Mouse (Mus musculus): ENCODE data around the gene Lemd2. TPM values are rescaled to one million over a fixed set of nuclear protein-coding genes. Genes with fewer than 3 reads are reported as not detected.

The Lemd2 gene
- total RNA-seq, 2 experiments from 2014 or later = 27.4 to 28.6 TPM

DNA sequence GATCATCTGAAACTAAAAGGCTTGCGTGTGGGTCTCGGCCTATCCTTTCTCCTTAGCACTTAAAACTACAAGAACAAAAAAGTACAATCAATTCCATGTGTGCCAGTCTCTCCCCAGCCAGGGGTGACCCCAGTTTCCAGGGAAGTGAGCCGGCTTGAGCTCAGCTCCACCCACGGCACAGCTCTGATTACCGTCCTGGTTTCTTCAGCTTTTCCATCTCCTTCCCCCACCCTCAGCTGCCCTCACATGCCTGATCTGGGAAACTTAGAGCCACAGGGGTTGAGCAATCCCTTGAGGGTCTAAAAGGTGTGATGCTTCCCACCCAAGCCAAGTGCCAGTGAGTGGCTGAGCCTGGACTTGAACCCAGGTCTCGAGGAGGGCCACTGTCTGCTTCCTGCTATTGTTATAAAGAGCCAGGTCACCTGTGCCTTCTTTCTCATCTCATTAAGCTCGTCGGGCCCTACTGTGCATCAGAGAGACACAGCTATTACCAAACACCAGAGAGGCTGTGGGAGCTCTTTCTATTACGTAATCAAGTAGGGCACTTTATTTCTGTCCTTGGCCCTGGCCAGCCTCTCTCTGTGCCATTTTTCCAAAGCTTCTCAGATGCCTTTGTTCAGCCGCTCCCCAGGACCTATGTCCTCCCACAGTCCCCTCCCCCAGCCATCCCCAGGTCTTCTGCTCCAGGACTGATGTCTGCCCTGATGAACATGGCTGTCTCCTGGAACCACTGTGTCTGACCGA, 34.1 kb downstream of the Lemd2 start:
- intact Hi-C loops (cut with DNase I) = no loop called here
- no peak for DNase-seq

GRCm38 (mm10) chr17:27168569-27168968, 35.7 kb downstream of the Lemd2 start:
- intact Hi-C loops (cut with DNase I) = no loop called here
- no peak for DNase-seq

DNA sequence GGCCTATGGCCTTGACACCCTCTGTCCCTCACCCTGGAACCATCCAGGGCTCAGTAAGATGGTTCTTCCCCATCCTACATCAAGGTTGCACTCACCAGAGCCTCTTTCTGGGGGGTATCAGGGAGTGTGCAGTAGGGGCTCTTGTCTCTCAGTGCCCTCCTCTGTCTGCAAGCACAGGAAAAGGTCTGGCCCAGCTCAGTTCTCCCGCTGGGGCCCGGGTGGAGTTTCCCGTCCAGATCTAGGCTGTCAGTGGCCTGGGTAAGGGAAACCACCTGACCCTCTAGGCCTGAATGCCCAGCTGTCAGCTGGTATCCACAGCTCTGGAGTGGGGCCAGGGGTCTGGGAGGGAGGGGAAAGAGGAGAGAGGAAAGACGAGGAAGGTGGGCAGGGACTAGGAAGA, 36.7 kb downstream of the Lemd2 start, which contains the start of gene Ip6k3:
Gene Ip6k3, minus strand, starts transcription at position 251 of the 400 bp plus-strand sequence.
- intact Hi-C loops (cut with DNase I) = no loop called here
- DNase-seq = peak; percentile 60 to 71

- intact Hi-C loops (cut with DNase I) = no loop called here
- DNase-seq = no peak
Measured at GRCm38 (mm10) chr17:27166901-27167300, 37.4 kb downstream of the Lemd2 start.

DNA sequence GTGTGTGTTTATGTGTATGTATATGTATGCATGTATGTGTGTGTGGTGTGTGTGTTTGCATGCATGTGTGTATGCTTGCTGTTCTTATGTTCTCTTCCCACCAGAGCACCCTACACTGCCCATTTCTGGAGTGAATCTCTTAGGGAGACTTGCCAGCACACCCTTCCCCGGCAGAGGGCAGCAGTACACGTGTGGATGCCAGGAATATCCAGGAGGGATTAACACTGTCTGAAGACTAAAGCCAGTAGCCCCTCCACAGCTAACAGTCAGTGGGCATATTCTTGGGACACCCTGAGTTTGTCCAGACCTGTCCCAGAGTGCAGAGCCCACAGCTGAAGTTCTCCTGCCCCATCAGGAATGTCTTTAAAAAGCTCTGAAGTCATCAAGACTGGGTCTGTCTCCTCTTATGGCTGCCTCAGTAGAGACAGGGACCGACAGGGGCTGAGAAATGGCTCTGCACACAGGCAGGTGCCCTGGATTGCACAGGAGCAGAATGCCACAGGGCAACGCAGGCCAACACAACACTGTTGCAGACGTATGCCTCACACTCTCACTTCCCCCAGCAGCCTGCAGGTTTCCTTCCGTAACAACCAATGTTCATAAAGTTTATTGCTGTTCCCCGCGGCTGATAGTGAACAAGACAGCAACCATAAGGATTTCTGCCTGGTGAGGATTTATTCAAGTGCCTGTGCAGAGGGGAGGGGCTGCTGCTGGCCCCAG, 39.1 kb downstream of the Lemd2 start:
- intact Hi-C loops (cut with DNase I) = no loop called here
- DNase-seq = peak; percentile 44 to 66

GRCm38 (mm10) chr17:27160905-27161304, 43.4 kb downstream of the Lemd2 start:
- peak; percentile 73 to 86 for DNase-seq
- intact Hi-C loops (cut with DNase I) = no loop called here

DNA sequence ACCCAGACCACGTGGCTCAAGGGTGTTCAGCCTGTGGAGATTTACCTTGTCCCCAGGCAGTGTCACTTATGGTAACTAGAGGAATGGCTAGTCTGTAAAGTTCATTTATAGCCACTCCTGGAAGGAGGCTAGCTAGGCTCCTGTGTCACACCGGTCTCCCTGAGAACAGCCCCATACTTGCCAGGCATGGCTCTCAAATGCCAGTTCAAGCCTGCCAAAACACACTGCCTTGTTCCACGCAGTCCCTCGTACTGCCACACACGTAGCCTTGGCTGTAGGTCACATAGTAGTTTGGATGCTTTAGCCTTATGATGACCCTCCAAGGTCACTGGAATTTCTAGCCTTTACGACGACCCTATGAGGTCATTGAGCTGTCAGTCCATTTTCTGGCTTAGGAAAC, 45.1 kb downstream of the Lemd2 start:
- intact Hi-C loops (cut with DNase I) = no loop called here
- DNase-seq = no peak

DNA sequence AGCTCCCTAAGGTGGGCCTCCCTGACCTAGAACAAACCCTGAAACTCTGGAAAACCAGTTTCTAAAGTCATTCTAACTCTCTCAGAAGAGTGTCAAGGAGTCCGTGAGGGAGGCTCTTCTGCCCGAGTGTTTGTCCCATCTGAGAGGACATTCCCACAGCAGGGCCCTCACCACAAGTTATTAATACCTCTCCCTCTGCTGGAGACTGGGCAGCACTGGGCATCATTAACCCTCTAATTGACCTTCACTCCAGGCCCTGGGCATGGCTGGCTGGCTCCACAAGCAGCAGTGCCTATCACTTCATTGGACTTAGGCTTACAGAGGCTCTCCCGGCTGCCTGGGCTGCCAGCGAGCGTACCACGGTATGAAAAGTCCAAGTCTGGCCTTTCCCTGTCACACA, 45.8 kb downstream of the Lemd2 start:
- peak in 1 of 2 experiments; percentile 45 for DNase-seq
- intact Hi-C loops (cut with DNase I) = no loop called here

DNA sequence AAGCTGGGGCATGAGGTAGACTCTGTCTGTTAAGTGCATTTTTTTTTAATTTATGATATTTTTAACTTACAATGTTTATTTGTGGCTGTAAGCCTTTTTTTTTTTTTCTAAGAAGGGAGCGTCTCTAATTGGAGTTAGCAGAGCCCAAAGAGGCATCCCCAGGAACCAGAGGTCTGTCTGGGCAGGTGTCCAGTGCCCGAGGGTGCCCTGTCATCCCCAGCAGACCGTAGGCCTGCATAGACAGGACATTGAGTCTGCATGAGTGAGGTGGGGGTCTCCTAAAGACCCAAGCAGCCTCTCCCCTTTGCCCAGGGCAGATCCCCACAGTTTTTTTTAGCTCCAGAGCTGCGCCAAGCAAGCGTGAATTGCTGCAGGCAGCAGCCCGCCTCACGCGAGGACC, 48.5 kb downstream of the Lemd2 start:
- no peak for DNase-seq
- intact Hi-C loops (cut with DNase I) = no loop called here

DNA sequence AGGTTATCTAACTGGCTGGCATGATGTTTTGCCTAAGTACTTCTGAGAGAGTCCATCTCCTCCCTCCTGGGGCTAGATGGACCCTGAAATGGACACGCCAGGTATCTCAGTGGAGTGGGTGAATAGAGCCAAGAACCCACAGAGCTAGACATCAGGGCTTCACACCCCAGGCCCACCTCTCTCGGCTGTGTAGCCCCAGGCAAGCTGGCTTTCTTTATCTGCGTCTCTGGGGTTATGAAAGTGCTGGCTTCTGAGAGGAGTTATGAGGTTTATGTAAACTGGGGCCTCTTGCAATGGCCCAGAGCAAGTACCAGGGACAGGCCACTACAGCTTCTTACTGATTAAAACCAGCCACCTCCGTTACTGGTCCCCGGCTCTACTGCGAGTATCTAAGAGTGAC, 49.4 kb downstream of the Lemd2 start:
- intact Hi-C loops (cut with DNase I) = no loop called here
- DNase-seq = no peak

DNA sequence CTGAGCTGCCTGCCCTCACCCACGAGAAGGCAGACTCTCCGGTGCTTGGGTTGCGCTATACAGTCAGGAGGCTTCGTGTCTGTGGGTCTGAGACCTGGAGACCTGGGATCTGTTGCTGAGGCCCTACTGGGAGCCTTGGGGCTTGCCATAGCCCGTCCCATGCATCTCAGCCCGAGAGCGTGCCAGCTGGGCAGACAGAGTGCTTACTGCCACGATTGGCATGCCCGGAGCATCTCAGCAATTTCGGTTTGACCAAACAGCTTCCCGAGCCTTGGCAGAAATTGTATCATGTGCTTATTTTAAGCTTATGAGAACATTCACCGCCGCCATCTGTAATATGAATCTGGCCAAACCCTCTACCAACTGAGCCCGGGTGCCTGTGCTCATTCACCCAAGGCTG, 50.0 kb downstream of the Lemd2 start:
- DNase-seq = peak; percentile 58 to 72
- intact Hi-C loops (cut with DNase I) = no loop called here

GRCm38 (mm10) chr17:27153773-27154193, 50.5 kb downstream of the Lemd2 start:
- peak; percentile 64 to 74 for DNase-seq
- intact Hi-C loops (cut with DNase I) = no loop called here

GRCm38 (mm10) chr17:27152976-27153723, 51.1 kb downstream of the Lemd2 start:
- DNase-seq = no peak
- intact Hi-C loops (cut with DNase I) = no loop called here

- intact Hi-C loops (cut with DNase I) = no loop called here
- peak in 1 of 2 experiments; percentile 57 for DNase-seq
Measured at GRCm38 (mm10) chr17:27151411-27151810, 52.9 kb downstream of the Lemd2 start.

DNA sequence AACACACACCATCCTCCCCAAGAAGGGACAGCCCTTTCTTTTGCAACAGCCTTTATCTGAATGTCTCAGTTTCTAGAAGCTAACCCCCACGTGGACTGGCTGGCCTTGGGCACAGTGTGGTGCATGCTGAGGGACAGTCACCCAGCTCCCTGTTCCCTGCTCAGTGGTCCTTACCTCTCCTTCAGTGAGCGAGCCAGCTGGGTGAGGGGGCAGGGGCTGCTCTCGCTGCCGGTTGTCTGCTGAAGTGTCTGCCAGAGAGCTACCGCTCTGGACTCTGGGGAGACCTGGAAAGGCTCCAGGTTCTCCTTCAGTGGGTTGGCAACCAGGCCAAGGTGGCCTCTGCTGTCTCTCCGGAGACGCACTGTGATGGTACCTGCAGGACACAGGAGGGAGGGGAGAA, 53.4 kb downstream of the Lemd2 start:
- no peak for DNase-seq
- intact Hi-C loops (cut with DNase I) = no loop called here

DNA sequence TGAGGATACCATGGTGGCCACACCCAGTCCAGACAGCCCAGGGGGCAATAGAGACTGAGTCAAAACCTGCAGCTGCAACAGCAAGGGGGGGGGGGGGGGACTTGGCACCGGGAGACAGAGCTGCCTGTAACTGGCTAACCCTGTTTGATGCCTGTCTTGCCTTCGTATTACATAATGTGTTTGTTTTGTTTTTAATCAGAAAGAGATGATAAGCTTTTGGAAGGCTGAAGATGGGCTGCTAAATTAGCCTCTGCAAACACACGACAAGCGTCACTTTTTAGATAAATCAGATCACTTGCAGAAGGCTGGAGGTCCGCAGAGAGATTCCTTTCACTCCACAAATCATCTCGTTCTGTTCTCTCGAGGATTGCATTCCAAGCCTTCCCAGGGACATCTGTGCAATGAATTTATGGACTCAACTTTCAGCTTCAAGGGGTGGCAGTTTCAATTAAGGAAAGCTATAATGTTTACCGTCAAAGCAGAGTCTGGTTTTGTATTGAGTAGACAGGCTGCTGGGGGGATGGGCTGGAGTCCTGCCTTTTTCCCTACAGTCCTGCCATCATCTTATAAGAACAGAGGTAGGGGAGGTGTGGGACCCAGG, 57.8 kb downstream of the Lemd2 start:
- intact Hi-C loops (cut with DNase I) = no loop called here
- DNase-seq = no peak

DNA sequence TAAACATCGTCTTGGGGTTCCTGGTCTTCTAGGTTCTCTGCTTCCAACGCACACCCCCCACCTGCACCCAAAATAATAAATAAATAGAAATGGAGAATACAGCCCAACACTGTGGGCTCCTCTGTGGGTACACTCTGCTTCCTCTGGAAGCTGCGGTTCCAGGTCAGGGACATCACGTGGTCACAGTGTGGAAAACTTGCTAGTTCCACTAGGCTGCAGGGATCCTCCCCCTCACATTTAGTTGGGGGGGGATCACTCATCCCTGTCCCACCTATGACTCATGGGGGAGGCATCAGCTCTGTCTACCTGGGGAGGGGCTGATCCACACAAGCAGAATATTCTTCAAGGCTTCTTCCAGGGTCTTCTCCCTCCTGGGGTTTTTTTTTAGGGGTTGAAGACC, 60.1 kb downstream of the Lemd2 start:
- DNase-seq = no peak
- intact Hi-C loops (cut with DNase I) = no loop called here

DNA sequence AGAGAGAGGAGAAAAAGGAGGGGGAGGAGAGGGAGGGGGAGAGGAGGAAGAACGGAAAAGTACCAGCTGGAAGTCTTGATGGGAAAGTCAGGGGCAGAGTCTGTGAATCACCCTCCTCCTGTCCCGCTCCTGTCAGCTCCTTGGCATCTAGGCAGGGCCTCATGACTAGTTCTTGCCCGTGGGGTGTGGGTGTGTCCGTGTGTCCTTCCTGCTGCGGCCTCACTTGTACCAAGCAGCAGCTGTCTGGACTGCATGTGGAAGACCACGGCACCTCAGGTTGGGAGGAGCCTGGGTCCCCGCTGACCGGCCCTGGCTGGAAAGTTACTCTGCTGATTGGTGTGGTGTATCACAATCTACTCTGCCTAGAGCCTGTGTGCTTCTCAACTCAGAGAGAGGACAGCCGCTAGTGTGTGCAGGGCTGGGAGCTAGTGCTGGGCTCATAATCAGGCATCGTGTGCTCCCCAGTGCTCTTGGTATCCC, 62.3 kb downstream of the Lemd2 start:
- peak in 1 of 2 experiments; percentile 42 for DNase-seq

GRCm38 (mm10) chr17:27140262-27140661, 64.0 kb downstream of the Lemd2 start:
- intact Hi-C loops (cut with DNase I) = no loop called here
- no peak for DNase-seq

More for the DNA sequence above, 62.3 kb downstream of the Lemd2 start:
- intact Hi-C loops (cut with DNase I) = no loop called here

Data from heart, postnatal 14 days (tissue).